Mouse (Mus musculus) MEL (cell line): Measurements from ENCODE around the gene Galnt2.

ENCODE experiments used
- BHLHE40 ChIP-seq: IDR thresholded peaks from 2 replicates; pipeline ENCODE4 v1.6.1; 2012; ENCODE audit warnings: low read depth, mild to moderate bottlenecking, inconsistent platforms, low read length, improper control_type of control experiment, borderline replicate concordance
- CHD1 ChIP-seq: IDR thresholded peaks from 2 replicates; pipeline ENCODE4 v1.6.1; 2012; ENCODE audit warnings: low read depth, mild to moderate bottlenecking, inconsistent platforms, low read length, improper control_type of control experiment
- CTCF ChIP-seq, 3 experiments: IDR thresholded peaks in 2 of 3; conservative IDR thresholded peaks in 1 of 3; 2 replicates each; pipeline ENCODE4 v1.5.1; 2011 to 2012; ENCODE audit warnings: low read length in 3 of 3, low read depth in 2 of 3, mild to moderate bottlenecking in 2 of 3, improper control_type of control experiment in 1 of 3, inconsistent platforms in 1 of 3, mixed read lengths in 1 of 3, moderate library complexity in 1 of 3; ENCODE audit not compliant: control insufficient read depth in 1 of 3, insufficient read depth in 1 of 3, poor library complexity in 1 of 3, severe bottlenecking in 1 of 3
- ETS1 ChIP-seq: IDR thresholded peaks from 2 replicates; pipeline ENCODE4 v1.6.1; 2012; ENCODE audit warnings: low read depth, mild to moderate bottlenecking, inconsistent platforms, low read length, improper control_type of control experiment, moderate library complexity
- MAFK ChIP-seq: IDR thresholded peaks from 2 replicates; pipeline ENCODE4 v1.6.1; 2011; ENCODE audit warnings: low read depth, mild to moderate bottlenecking, low read length, improper control_type of control experiment, borderline replicate concordance
- MAX ChIP-seq: IDR thresholded peaks from 2 replicates; pipeline ENCODE4 v1.6.1; 2011; ENCODE audit warnings: low read length, improper control_type of control experiment
- MYC ChIP-seq: IDR thresholded peaks from 2 replicates; pipeline ENCODE4 v1.6.1; 2011; ENCODE audit warnings: low read depth, mild to moderate bottlenecking, low read length, improper control_type of control experiment, moderate library complexity
- TAL1 ChIP-seq: IDR thresholded peaks from 2 replicates; pipeline ENCODE4 v1.6.1; 2012; ENCODE audit warnings: mild to moderate bottlenecking, inconsistent platforms, low read length, moderate library complexity, mixed read lengths
- ZNF384 ChIP-seq: IDR thresholded peaks from 2 replicates; pipeline ENCODE4 v1.6.1; 2012; ENCODE audit warnings: low read depth, mild to moderate bottlenecking, inconsistent platforms, low read length, improper control_type of control experiment

- no peak for TF ChIP-seq MYC
- TF ChIP-seq CTCF (IDR thresholded peaks at IDR 0.05 in 2 of 3, conservative IDR thresholded peaks at IDR 0.05 in 1 of 3; ENCODE audit: control insufficient read depth in 1 of 3, insufficient read depth in 1 of 3, low read depth in 2 of 3, low read length in 3 of 3, poor library complexity in 1 of 3, severe bottlenecking in 1 of 3) = no peak
- no peak for TF ChIP-seq MAFK
- TF ChIP-seq ZNF384 = no peak
- no peak for TF ChIP-seq ETS1
- no peak for TF ChIP-seq CHD1
- TF ChIP-seq MAX = no peak
- TF ChIP-seq BHLHE40 = no peak
- no peak for TF ChIP-seq TAL1
These were observed 32.8 kb downstream of the Galnt2 start for GRCm38 (mm10) chr8:124264032-124264431.
